Mouse (Mus musculus) G1E-ER4 (cell line): ENCODE measurements around the gene Dcxr. TPM values are rescaled to one million over a fixed set of nuclear protein-coding genes. Genes with fewer than 3 reads are reported as not detected.

Source experiments
- GATA1 ChIP-seq: IDR thresholded peaks from one replicate; pipeline ENCODE4 v1.8.0; 2012; ENCODE audit warnings: low read length, inconsistent platforms
- polyA plus RNA-seq: library from polyadenylated mRNA; stranded (reverse); fragments of >175 nt; gene quantifications from 2 replicates; pipeline ENCODE4 v1.2.3, GENCODE M21; 2012

Gene Dcxr
- polyA plus RNA-seq, 1 experiment, result 28.9 TPM

DNA sequence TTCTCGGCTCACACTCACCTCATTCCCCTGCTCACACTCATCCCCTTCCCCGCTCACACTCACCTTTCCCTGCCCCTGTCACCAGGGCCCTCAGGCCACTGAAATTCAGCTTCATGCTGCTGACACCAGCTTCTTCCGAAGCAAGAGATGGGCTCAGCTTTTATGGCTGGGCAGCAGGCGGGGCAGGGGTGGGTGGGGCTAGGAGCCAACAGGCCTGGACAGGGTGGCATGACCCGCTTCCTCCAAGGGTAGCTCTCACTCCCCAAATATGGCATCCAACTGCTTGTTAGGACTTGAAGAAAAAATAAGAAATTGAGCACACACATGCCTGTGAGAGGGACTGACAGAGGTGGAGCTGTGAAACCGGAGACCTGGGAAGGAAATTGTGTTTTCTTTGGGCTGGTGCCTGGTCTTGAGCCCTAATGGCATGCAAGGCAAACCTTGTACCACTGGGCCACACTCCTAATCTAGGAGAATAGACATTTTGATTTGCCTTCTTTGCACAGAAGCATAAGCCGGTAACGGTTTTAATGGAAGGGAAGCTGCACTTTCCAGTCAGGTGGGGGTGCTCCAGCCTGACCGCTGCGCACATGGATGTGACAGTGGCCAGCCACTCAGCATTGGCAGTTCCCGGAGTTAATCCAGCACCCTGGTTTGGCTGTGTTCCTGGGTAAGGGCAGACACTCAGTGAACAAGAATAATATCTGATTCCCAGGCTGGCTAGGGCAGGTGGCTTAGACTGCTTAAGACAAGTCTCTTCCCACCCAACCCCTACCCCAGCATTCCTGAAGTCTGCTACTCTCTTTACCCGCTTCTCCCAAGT is 5.0 kb upstream of the Dcxr start, which contains the start of gene Cbr2:
Gene Cbr2, minus strand, starts transcription at position 257 of the 823 bp plus-strand sequence.
- no peak for TF ChIP-seq GATA1

DNA sequence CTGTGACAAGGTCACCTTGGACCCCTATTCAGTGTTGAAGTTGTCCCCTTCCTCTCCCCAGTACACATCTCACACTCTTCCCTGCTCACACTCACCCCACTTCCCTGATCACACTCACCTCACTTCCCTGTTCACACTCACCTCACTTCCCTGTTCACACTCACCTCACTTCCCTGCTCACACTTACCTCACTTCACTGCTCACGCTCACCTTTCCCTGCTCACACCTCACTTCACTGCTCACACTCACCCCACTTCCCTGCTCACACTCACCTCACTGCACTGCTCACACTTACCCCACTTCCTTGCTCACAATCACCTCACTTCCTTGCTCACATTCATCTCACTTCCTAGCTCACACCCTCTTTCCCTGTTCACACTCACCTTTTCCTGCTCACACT is 4.3 kb upstream of the Dcxr start:
- no peak for TF ChIP-seq GATA1

DNA sequence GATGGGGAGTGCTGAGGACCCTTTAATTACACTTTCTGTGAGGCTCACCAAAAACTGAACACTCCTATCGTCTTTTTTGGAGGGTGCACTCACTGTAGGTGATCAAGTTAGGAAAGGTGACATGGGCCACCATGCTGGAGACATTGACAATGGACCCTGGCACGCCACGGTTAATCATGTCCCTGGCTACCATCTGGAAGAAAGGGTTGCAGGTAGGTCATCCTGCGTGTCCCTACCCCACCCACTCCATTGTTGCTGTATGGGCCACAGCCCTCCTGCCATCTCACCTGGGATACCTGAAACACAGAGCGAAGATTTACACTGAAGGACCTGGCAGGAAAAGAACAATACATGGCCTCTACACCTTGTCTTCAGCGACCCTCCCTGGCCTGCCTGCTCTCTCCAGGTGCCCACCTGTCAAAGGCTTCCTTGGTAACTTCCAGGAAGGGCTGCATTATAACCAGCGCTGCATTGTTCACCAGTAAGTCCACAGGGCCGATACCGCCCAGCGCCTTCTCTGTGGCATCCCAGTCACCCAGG is 3.3 kb upstream of the Dcxr start:
- TF ChIP-seq GATA1, result no peak

DNA sequence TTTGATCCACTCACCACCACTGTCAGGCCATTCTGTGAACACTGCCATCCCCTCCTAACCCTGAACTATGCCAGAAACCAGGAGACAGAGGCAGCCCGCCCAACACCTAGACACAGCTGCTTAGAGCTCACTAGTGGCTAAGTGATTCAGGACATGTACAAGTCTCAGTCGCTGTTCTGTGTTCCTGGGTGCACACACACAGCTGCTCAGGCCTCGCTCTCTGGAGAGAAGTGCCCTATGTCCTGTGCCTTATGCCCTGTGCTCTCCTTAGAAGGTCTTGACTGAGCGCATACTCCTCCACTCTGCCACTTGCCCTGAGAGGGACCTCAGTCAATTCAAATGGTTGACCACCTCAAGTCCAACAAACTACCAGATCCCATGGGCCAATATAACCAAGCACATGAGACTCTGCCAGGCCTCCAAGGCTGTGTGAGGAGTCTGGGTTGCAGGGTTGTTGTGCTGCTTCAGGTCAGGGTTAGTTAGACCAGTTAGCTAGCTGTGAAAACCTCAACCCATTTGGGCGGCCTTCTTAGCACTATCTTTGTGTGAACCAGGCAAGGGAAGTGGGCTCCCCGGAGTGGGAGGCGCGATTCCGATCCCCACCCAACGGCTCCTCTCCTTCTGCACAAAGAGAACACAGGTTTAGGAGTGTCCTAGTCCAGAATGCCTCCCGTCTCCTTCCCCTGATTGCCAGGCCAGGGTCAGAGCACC is 1.6 kb upstream of the Dcxr start:
- TF ChIP-seq GATA1, result no peak

DNA sequence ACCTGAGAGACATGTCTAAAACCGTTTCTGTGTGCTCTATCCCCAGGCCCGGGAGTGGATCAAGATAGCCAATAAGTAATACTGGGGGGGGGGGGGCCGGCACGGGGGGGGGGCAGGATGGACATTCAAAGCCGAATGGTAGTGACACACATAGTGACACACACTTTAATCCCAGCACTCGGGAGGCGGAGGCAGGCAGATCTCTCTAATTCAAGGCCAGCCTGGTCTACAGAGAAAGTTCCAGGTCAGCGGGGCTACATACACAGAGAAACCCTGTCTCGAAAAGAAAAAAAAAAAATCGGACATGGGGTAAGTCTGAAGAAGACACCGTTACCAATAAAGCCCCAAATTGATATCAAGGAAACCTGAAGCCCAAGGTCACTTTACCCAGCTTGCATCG is 483 bp upstream of the Dcxr start:
- TF ChIP-seq GATA1, result no peak

DNA sequence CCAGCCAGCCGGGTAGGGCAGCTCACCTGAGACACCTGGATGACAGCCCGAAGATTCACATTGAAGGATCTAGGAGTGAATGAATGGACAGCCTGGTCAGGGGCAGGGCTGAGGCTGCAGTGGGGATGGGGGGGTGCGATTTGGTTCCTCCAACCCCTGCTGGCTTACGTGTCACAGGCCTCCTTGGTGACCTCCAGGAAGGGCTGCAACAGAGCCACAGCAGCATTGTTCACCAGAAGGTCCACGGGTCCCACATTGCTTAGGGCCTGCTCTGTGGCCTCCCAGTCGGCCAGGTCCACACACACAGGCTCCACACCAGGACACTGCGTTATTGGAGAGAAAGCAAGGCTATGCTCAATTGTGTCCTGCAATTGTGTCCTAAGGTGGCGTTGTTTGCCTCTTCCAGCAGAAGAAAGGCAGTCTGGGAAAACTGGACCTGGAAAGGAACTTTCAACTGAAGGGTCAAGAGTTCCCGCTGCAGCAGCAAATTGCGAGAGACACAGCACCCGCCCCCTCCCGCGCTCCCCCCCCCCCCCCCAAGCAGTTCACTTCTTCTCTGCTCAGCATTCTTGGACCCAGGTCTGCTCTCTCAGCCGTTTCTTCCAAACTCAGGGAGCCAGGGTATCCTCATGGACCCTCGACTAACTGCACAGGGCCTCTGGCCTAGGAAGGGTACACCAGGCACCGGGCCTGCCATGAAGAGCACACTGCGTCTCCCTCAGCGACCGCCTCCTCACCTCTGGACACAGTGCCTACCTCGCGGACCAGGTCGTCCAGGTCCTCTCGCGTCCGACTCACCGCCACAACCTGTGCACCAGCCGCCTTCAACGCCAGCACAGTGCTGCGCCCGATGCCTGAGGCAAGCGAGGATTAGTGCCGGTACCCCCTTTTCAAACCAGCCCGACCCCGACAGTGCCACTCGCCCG is 575 bp downstream of the Dcxr start:
- TF ChIP-seq GATA1, result no peak

DNA sequence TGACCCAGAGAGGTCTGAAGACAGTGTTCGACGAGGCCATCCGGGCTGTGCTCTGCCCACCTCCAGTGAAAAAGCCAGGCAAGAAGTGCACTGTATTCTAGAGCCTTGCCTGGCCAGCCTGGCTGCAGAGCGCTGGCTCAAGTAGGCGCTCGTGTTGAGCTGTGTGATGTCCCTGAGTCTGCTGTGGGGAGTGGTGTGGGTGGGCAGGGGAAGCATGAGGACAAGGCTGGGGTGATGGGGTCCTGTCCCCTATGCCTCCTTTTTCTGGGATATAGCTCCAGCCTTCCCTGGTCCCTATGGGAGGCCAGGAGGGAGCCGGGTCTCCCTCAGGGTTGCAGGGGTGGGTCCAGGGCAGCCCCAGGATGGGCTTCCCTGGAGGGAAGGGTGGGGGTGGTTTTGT is 3.6 kb downstream of the Dcxr start:
- TF ChIP-seq GATA1, result no peak

DNA sequence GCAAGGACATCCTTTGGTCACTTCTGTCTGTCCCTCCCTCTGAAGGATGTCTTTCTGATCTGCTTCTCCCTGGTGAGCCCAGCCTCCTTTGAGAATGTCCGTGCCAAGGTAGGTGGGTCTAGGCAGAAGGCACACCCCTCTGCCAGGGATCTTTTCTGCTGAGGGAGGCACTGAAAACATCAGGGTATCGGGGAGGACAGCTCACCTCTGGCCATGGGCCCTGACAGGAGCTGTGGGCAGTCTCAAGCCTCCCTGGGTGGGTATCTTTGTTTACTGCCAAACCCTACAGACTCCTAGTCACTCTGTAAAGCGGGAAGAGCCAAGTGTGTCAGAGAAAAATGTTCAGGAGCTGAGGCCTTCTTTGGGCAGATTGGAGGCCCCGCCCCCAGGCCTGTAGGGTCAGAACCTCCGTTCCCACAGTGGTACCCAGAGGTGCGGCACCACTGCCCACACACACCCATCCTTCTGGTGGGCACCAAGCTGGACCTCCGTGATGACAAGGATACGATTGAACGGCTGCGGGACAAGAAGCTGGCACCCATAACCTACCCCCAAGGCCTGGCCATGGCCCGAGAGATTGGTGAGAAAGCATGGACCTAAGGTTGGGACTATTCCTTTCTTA is 4.2 kb downstream of the Dcxr start:
- no peak for TF ChIP-seq GATA1

DNA sequence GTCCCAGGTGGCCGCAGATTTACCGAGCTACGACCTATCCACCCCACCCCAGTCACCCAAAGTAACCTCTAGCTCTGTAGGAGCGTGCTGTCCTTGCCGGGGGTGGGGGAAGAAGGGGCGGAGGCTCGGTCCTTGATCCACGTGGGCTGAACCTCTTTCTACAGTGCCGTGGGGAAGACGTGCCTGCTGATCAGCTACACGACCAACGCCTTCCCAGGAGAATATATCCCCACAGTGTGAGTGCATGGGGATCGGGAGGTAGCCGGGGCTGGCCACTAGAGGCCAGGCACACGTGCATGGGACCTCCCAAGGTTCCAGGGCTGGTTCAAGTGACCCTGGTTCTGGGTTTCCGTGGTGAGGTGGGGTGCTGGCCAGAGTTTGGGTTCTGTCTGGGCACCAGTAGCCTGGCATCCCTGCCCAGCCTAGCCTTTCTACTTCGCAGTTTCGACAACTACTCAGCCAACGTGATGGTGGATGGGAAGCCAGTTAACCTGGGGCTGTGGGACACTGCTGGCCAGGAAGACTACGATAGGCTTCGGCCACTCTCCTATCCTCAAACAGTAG is 4.9 kb downstream of the Dcxr start:
- TF ChIP-seq GATA1, result no peak

DNA sequence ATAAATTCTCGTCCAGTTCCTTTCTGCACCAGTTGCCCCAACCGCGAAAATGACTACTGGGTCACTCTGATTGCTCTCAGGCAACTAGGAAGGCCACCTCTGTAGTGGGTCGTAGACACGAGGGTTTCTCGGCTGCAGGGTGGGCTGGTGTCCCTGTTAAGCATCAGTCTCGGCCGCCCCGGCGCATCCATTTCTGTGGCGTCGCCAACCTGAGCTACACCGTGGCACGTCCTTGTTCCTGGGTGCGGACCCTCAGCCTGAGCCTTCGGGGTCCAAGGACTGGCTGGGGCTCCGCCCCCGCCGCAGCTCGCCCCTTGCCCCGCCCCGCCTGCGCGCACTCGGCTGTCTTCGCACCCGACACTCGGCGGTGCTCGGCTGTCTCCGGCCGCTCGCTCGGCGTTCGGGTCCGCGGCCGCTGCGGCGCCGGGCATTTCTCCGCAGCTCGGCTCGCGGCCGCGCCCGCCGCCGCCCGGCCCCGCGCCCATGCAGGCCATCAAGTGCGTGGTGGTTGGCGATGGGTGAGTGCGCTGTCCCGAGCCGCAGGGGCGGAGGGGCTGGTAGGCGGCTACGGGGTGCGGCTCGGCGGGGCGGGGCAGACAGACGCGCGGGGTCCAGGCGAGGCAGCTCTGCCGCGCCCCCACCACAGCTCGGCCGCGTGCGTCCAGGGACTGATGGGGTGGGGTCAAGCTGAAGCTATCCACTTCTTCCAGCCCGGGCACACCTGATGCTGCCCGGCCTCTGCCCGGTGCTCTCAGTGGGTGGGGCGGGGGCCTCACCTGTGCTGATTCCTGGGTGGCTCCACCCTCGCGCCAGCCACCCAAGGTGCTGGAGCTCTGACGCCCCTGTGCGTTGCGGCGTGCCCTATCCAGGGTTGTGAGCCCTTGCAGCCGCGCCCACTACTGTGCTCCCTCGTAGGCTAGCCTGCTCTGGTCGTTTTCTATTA is 5.7 kb downstream of the Dcxr start, which contains the start of gene Rac3:
Gene Rac3, plus strand, starts transcription at position 347 of the 943 bp plus-strand sequence.
- no peak for TF ChIP-seq GATA1

DNA sequence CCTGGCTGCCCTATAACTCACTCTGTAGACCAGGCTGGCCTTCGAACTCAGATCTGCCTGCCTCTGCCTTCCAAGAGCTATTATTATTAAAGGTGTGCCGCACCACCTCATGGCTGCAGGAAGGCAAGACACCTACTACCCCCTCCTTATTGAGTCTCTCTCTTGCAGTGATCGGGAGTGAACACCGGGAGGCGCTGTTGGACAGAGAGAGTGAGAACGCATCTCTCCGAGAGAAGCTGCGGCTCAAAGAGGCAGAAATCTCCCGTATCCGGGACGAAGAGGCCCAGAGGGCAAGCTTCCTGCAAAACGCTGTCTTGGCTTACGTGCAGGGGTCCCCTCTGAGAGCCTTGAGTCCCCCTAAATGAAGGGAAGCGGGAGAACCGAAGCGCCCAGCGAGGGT is 6.6 kb downstream of the Dcxr start:
- TF ChIP-seq GATA1, result no peak

DNA sequence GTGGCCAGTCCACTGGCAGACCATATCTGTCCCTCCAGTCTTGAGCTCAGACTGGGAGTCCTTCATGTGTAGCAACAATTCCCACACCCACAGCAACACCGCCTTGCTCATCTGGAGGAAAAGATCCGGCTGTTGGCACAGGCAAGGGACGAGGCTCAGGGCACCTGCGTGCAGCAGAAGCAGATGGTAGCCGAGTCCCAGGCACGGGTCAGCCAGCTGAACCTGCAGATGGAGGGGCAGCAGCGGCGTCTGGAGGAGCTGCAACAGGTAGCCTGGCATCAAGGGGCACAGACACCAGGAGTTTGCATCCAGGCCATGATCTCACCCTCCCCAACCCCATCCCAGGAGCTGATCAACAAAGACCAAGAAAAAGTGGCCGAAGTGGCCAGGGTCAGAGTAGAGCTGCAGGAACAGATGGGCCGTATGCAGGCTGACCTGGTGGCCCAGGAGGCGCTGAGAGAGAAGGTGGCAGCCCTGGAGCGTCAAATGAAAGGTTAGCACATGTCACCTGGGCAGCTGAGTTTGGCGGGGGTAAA is 7.2 kb downstream of the Dcxr start:
- no peak for TF ChIP-seq GATA1

DNA sequence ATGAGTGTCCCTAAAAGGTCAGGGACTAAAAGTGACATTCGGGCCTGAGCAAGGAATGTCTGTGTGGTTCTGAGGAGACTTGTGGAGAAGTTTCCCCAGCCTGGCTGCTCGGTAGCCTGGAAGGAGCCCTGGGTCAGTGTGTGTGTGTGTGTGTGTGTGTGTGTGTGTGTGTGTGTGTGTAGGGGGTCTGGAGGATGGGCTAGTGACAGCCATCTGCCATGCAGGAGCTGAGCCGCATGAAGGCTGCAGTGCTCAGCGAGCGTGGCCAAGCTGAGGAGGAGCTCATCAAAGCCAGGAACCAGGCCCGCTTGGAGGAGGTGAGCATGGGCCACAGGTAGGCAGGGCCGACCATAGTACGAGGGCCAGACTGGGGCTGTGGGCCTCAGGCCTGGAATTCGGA is 7.8 kb downstream of the Dcxr start:
- TF ChIP-seq GATA1, result no peak
